Comparison of ENCODE assay signal across 8 mouse cellular contexts in genomic region chr7:127574115-127574514, GRCm38 (mm10). TPM values are rescaled to one million over a fixed set of nuclear protein-coding genes. Genes with fewer than 3 reads are reported as not detected.
A peak's percentile ranks its signal among the peaks of the same experiment; 100 is the strongest.
DNase-seq lines count a peak whose midpoint lies in the region; ATAC-seq and TF ChIP-seq lines count a peak whose summit lies in the region.

No protein-coding gene starts in this region.

- peak overlapping the region; percentile 50 for H3K27ac ChIP-seq in left cerebral cortex, adult 2 months
- no peak overlapping the region for H3K27ac ChIP-seq in embryonic facial prominence, embryonic 11.5 days (replicated peaks; ENCODE audit: low read depth, low read length)
- H3K27ac ChIP-seq in neural tube, embryonic 12.5 days: no peak overlapping the region

- H3K4me2 ChIP-seq in embryonic facial prominence, embryonic 11.5 days (ENCODE audit: low read depth, low read length): peak overlapping the region; percentile 91
- H3K4me2 ChIP-seq in neural tube, embryonic 12.5 days (replicated peaks): peak overlapping the region; percentile 95

- no peak for TF ChIP-seq CTCF in left cerebral cortex, adult 2 months (IDR thresholded peaks at IDR 0.05)

- 0 out of 2 replicates have a peak, but pooled peaks cover 2% of the 10 kb centered on the region for H3K4me1 ChIP-seq in embryonic facial prominence, embryonic 11.5 days (ENCODE audit: control insufficient read depth, insufficient read depth, low read length)
- peaks cover 19% of the 10 kb centered on the region for H3K4me1 ChIP-seq in neural tube, embryonic 12.5 days

- H3K4me3 ChIP-seq in left cerebral cortex, adult 2 months: peak overlapping the region; percentile 87
- peak overlapping the region; percentile 78 for H3K4me3 ChIP-seq in embryonic facial prominence, embryonic 11.5 days (ENCODE audit: low read depth, low read length)
- H3K4me3 ChIP-seq in neural tube, embryonic 12.5 days: peak overlapping the region; percentile 72

- 27% methylated on average over 7 of the region's 7 CpGs for WGBS in embryonic facial prominence, embryonic 11.5 days
- 27% methylated on average over 7 of the region's 7 CpGs for WGBS in neural tube, embryonic 12.5 days

- DNase-seq in left cerebral cortex, adult 2 months (ENCODE audit: extremely low spot score in 1 of 2, low spot score in 2 of 2): no peak
- DNase-seq in left cerebral cortex, postnatal 14 days (ENCODE audit: low spot score in 2 of 2): no peak
- DNase-seq in embryonic facial prominence, embryonic 11.5 days (ENCODE audit: low spot score): no peak
- peak; percentile 54 for DNase-seq in induced T-regulatory cell, adult 2 months (ENCODE audit: low read depth)
- no peak for DNase-seq in natural killer cell, adult 2 months (ENCODE audit: low spot score in 2 of 2)
- DNase-seq in cerebellum, postnatal 14 days: no peak
- DNase-seq in lung, postnatal 10 days: no peak

- H3K9me3 ChIP-seq in embryonic facial prominence, embryonic 11.5 days (replicated peaks; ENCODE audit: control insufficient read depth, low read length): no peaks in the 10 kb centered on the region
- no peaks in the 10 kb centered on the region for H3K9me3 ChIP-seq in neural tube, embryonic 12.5 days

- no peaks in the 10 kb centered on the region for H3K27me3 ChIP-seq in embryonic facial prominence, embryonic 11.5 days (ENCODE audit: control insufficient read depth, insufficient read depth, low read length)
- no peaks in the 10 kb centered on the region for H3K27me3 ChIP-seq in neural tube, embryonic 12.5 days (replicated peaks)

- peaks cover 5% of the 10 kb centered on the region; the same call in 1 of the 2 replicates for H3K36me3 ChIP-seq in embryonic facial prominence, embryonic 11.5 days (replicated peaks; ENCODE audit: control insufficient read depth, insufficient read depth, low read depth, low read length)
- peaks cover 22% of the 10 kb centered on the region for H3K36me3 ChIP-seq in neural tube, embryonic 12.5 days

- ATAC-seq in embryonic facial prominence, embryonic 11.5 days (replicated peaks; ENCODE audit: insufficient number of reproducible peaks, low FRiP score, low TSS enrichment, low read depth): no peak
- no peak for ATAC-seq in neural tube, embryonic 12.5 days (ENCODE audit: low FRiP score, low read depth)

- intact Hi-C loops in left cerebral cortex, adult 2 months (cut with DNase I): no loop called here
- intact Hi-C loops in left cerebral cortex, postnatal 14 days (cut with DNase I): no loop called here

- H3K9ac ChIP-seq in embryonic facial prominence, embryonic 11.5 days (replicated peaks; ENCODE audit: low read length): peak overlapping the region; percentile 77
- H3K9ac ChIP-seq in neural tube, embryonic 12.5 days: peak overlapping the region; percentile 77

RNA-seq across cellular contexts. Expression of gene Phkg2, which starts 1.0 kb away (rescaled TPM):
- 10 to 100 TPM; 78.1 to 79.8 TPM for total RNA-seq in left cerebral cortex, adult 2 months (2021)
- 10 to 100 TPM; 71.5 to 75.9 TPM for total RNA-seq in left cerebral cortex, postnatal 14 days (2021)
- polyA plus RNA-seq in embryonic facial prominence, embryonic 11.5 days (2014; fragmentation: Nextera tagmentation; extraction: Ambion mirVana): 42.9 and 45.8 TPM in 2 replicates
- 49.2 and 54.8 TPM in 2 replicates for polyA plus RNA-seq in neural tube, embryonic 12.5 days (2016; fragmentation: Nextera tagmentation; extraction: Ambion mirVana)

RNA-seq across cellular contexts. Expression of gene Tmem265, which starts 12.9 kb away (rescaled TPM):
- total RNA-seq in left cerebral cortex, adult 2 months (2021): 1 to 10 TPM in 1 of 2 experiments, under 1 TPM in 1; 0.50 to 1.0 TPM
- 1 to 10 TPM; 2.3 to 3.2 TPM for total RNA-seq in left cerebral cortex, postnatal 14 days (2021)
- 4.8 and 5.7 TPM in 2 replicates for polyA plus RNA-seq in embryonic facial prominence, embryonic 11.5 days (2014; fragmentation: Nextera tagmentation; extraction: Ambion mirVana)
- 4.1 and 6.1 TPM in 2 replicates for polyA plus RNA-seq in neural tube, embryonic 12.5 days (2016; fragmentation: Nextera tagmentation; extraction: Ambion mirVana)

RNA-seq across cellular contexts. Expression of gene Ccdc189, which starts 14.3 kb away (rescaled TPM):
- total RNA-seq in left cerebral cortex, adult 2 months (2021): 10 to 100 TPM in 1 of 2 experiments, 1 to 10 TPM in 1; 9.4 to 10.8 TPM
- 10 to 100 TPM in 1 of 2 experiments, 1 to 10 TPM in 1; 9.5 to 11.3 TPM for total RNA-seq in left cerebral cortex, postnatal 14 days (2021)
- polyA plus RNA-seq in embryonic facial prominence, embryonic 11.5 days (2014; fragmentation: Nextera tagmentation; extraction: Ambion mirVana): 13.6 and 14.1 TPM in 2 replicates
- polyA plus RNA-seq in neural tube, embryonic 12.5 days (2016; fragmentation: Nextera tagmentation; extraction: Ambion mirVana): 14.0 and 14.1 TPM in 2 replicates

RNA-seq across cellular contexts. Expression of gene Rnf40, which starts 14.5 kb away (rescaled TPM):
- total RNA-seq in left cerebral cortex, adult 2 months (2021): 10 to 100 TPM; 78.8 to 79.6 TPM
- 10 to 100 TPM; 69.5 to 74.7 TPM for total RNA-seq in left cerebral cortex, postnatal 14 days (2021)
- 31.7 and 31.8 TPM in 2 replicates for polyA plus RNA-seq in embryonic facial prominence, embryonic 11.5 days (2014; fragmentation: Nextera tagmentation; extraction: Ambion mirVana)
- 54.1 and 61.2 TPM in 2 replicates for polyA plus RNA-seq in neural tube, embryonic 12.5 days (2016; fragmentation: Nextera tagmentation; extraction: Ambion mirVana)

RNA-seq across cellular contexts. Expression of gene Zfp629, which starts 41.5 kb away (rescaled TPM):
- 10 to 100 TPM; 24.5 to 26.2 TPM for total RNA-seq in left cerebral cortex, adult 2 months (2021)
- total RNA-seq in left cerebral cortex, postnatal 14 days (2021): 10 to 100 TPM; 24.1 to 25.7 TPM
- polyA plus RNA-seq in embryonic facial prominence, embryonic 11.5 days (2014; fragmentation: Nextera tagmentation; extraction: Ambion mirVana): 27.3 and 27.5 TPM in 2 replicates
- 31.8 and 35.3 TPM in 2 replicates for polyA plus RNA-seq in neural tube, embryonic 12.5 days (2016; fragmentation: Nextera tagmentation; extraction: Ambion mirVana)
